Mouse (Mus musculus): ENCODE measurements around the gene Znrf3.

DNA sequence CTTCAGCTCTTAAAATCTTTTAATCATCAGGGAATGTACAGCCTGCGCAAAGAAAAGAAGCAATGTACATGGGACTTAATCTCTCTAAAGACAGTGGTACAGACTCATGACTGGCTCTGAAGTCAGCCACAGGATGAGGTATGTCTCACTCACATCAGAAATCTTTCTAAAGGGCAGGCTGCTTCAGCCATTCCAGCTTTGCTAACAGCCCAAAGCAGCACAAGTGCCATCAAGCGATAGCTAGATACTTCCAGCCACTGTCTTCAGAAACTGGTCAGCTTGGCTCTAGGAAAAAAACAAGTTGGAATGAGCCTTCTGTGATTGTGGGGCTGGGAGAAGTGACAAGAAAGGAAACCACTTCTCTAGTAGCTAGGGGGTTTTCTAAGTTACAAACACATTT is 7.0 kb downstream of the Znrf3 start:
- no peak for TF ChIP-seq CTCF (IDR thresholded peaks at IDR 0.05; ENCODE audit: insufficient read depth, low read length)
- TF ChIP-seq POLR2A (IDR thresholded peaks at IDR 0.05; ENCODE audit: borderline replicate concordance, extremely low read depth, low read depth, low read length): no peak
